8 mouse cellular contexts compared by ENCODE assay signal in genomic region chr4:99714904-99715782, GRCm38 (mm10). TPM values are rescaled to one million over a fixed set of nuclear protein-coding genes. Genes with fewer than 3 reads are reported as not detected.
DNase-seq lines count a peak whose midpoint lies in the region; ATAC-seq and TF ChIP-seq lines count a peak whose summit lies in the region.

TSS of gene Alg6 (plus strand) at chr4:99715664.

- H3K4me1 ChIP-seq in bone marrow, adult 2 months (ENCODE audit: control insufficient read depth, insufficient read depth, low read length), result no peaks in the 10 kb centered on the region; the same call in none of the 2 replicates
- H3K4me1 ChIP-seq in embryonic facial prominence, embryonic 15.5 days, result no peaks in the 10 kb centered on the region
- H3K4me1 ChIP-seq in limb, embryonic 14.5 days (ENCODE audit: control insufficient read depth, insufficient read depth, low read length), result no peaks in the 10 kb centered on the region
- H3K4me1 ChIP-seq in midbrain, postnatal 0 days (ENCODE audit: insufficient read depth, low read length), result no peaks in the 10 kb centered on the region

- peak within 1 kb of the TSS; percentile 82 for H3K9ac ChIP-seq in embryonic facial prominence, embryonic 15.5 days
- H3K9ac ChIP-seq in limb, embryonic 14.5 days (ENCODE audit: low read depth, low read length, severe bottlenecking), result peak within 1 kb of the TSS; percentile 85
- H3K9ac ChIP-seq in midbrain, postnatal 0 days (replicated peaks; ENCODE audit: low read length, poor library complexity, severe bottlenecking), result peak within 1 kb of the TSS; percentile 79

- peak within 1 kb of the TSS; percentile 76 for H3K4me2 ChIP-seq in embryonic facial prominence, embryonic 15.5 days (replicated peaks)
- peak within 1 kb of the TSS; percentile 72 for H3K4me2 ChIP-seq in limb, embryonic 14.5 days (replicated peaks; ENCODE audit: low read depth, low read length, severe bottlenecking)
- peak within 1 kb of the TSS; percentile 91 for H3K4me2 ChIP-seq in midbrain, postnatal 0 days (ENCODE audit: low read depth, low read length, poor library complexity, severe bottlenecking)

- DNase-seq in 416B (ENCODE audit: low read depth), result peak; percentile 94
- DNase-seq in heart, adult 8-10 months (ENCODE audit: low spot score), result peak; percentile 97
- peak; percentile 97 for DNase-seq in kidney, adult 9 months
- peak; percentile 94 for DNase-seq in limb, embryonic 14.5 days (ENCODE audit: low spot score)
- DNase-seq in midbrain, postnatal 0 days (ENCODE audit: low spot score), result peak; percentile 95
- DNase-seq in spleen, postnatal 14 days (ENCODE audit: low spot score in 2 of 2), result peak; percentile 93 to 95

- H3K9me3 ChIP-seq in embryonic facial prominence, embryonic 15.5 days (replicated peaks), result no peaks in the 10 kb centered on the region
- H3K9me3 ChIP-seq in limb, embryonic 14.5 days (ENCODE audit: control insufficient read depth, low read length), result no peaks in the 10 kb centered on the region
- H3K9me3 ChIP-seq in midbrain, postnatal 0 days (ENCODE audit: low read length), result no peaks in the 10 kb centered on the region

- TF ChIP-seq POLR2A in bone marrow, adult 2 months (IDR thresholded peaks at IDR 0.05; ENCODE audit: borderline replicate concordance, control insufficient read depth, low read depth, low read length), result peak; percentile 63; the same call in 1 of the 2 replicates
- TF ChIP-seq POLR2A in limb, embryonic 14.5 days (IDR thresholded peaks at IDR 0.05; ENCODE audit: borderline replicate concordance, extremely low read depth, insufficient read depth, insufficient read length), result peak; percentile 48; the same call in 1 of the 2 replicates

- no peaks in the 10 kb centered on the region for H3K27me3 ChIP-seq in embryonic facial prominence, embryonic 15.5 days
- no peaks in the 10 kb centered on the region for H3K27me3 ChIP-seq in limb, embryonic 14.5 days (ENCODE audit: control insufficient read depth, insufficient read depth, low read length)
- no peaks in the 10 kb centered on the region for H3K27me3 ChIP-seq in midbrain, postnatal 0 days (ENCODE audit: insufficient read depth, low read length)

- H3K36me3 ChIP-seq in embryonic facial prominence, embryonic 15.5 days, result 0 out of 2 replicates have a peak, but pooled peaks cover 5% of the 10 kb centered on the region
- H3K36me3 ChIP-seq in limb, embryonic 14.5 days (ENCODE audit: control insufficient read depth, insufficient read depth, low read length), result peaks cover 9% of the 10 kb centered on the region
- no peaks in the 10 kb centered on the region for H3K36me3 ChIP-seq in midbrain, postnatal 0 days (ENCODE audit: insufficient read depth, low read length)

- WGBS in bone marrow, adult 2 months, result 3% methylated on average over 46 of the region's 46 CpGs
- WGBS in embryonic facial prominence, embryonic 15.5 days, result 3% methylated on average over 46 of the region's 46 CpGs
- 5% methylated on average over 32 of the region's 46 CpGs for WGBS in limb, embryonic 14.5 days
- 3% methylated on average over 39 of the region's 46 CpGs for WGBS in midbrain, postnatal 0 days

- no peak for TF ChIP-seq CTCF in bone marrow, adult 2 months (IDR thresholded peaks at IDR 0.05; ENCODE audit: control insufficient read depth, insufficient read depth, low read length)
- peak; percentile 57 for TF ChIP-seq CTCF in midbrain, postnatal 0 days (IDR thresholded peaks at IDR 0.05)

- peak within 1 kb of the TSS; percentile 47; the same call in 1 of the 2 replicates for H3K27ac ChIP-seq in bone marrow, adult 2 months (ENCODE audit: control insufficient read depth, insufficient read depth, low read depth, low read length, poor library complexity)
- H3K27ac ChIP-seq in embryonic facial prominence, embryonic 15.5 days (replicated peaks), result peak within 1 kb of the TSS; percentile 80
- peak within 1 kb of the TSS; percentile 65 for H3K27ac ChIP-seq in limb, embryonic 14.5 days (replicated peaks; ENCODE audit: low read depth, low read length)
- 0 out of 2 replicates have a peak within 1 kb of the TSS, but pooled peaks have one; percentile 48 for H3K27ac ChIP-seq in midbrain, postnatal 0 days (ENCODE audit: low read depth, low read length)

- H3K4me3 ChIP-seq in bone marrow, adult 2 months (replicated peaks; ENCODE audit: control insufficient read depth, low read depth, low read length), result peak within 1 kb of the TSS; percentile 87
- H3K4me3 ChIP-seq in embryonic facial prominence, embryonic 15.5 days (replicated peaks), result peak within 1 kb of the TSS; percentile 78
- H3K4me3 ChIP-seq in limb, embryonic 14.5 days (replicated peaks; ENCODE audit: low read length), result peak within 1 kb of the TSS; percentile 79
- H3K4me3 ChIP-seq in midbrain, postnatal 0 days (ENCODE audit: low read depth, low read length), result peak within 1 kb of the TSS; percentile 64

- peak; percentile 92 for ATAC-seq in embryonic facial prominence, embryonic 15.5 days (ENCODE audit: insufficient number of reproducible peaks, low FRiP score, low TSS enrichment, low read depth)
- peak; percentile 96 for ATAC-seq in limb, embryonic 14.5 days (ENCODE audit: low FRiP score, low read depth)
- peak; percentile 93 for ATAC-seq in midbrain, postnatal 0 days (ENCODE audit: low FRiP score)

RNA-seq across cellular contexts. Expression of gene Alg6, which starts in this region (rescaled TPM):
- polyA plus RNA-seq in bone marrow, adult 2 months (2011; ENCODE audit: insufficient read depth, insufficient read length, low replicate concordance, missing spikeins), result 4.0 and 6.1 TPM in 2 replicates
- polyA plus RNA-seq in embryonic facial prominence, embryonic 15.5 days (2015; fragmentation: Nextera tagmentation; extraction: Ambion mirVana), result 17.2 and 18.6 TPM in 2 replicates
- total RNA-seq in heart, adult 8-10 months (2022), result 1 to 10 TPM; 5.0 to 8.2 (median 6.5) TPM
- 20.7 and 25.0 TPM in 2 replicates for polyA plus RNA-seq in limb, embryonic 14.5 days (2012; rRNA removed)
- 17.4 and 18.9 TPM in 2 replicates for polyA plus RNA-seq in limb, embryonic 14.5 days (2014; fragmentation: Nextera tagmentation; extraction: Ambion mirVana)
- total RNA-seq in midbrain, postnatal 0 days (2014; rRNA removed), result 18.2 and 29.5 TPM in 2 replicates
- polyA plus RNA-seq in midbrain, postnatal 0 days (2015; fragmentation: Nextera tagmentation; extraction: Ambion mirVana), result 13.9 and 14.2 TPM in 2 replicates

Comparison
In these comparisons a context has a peak if more than half of its experiments do, and no peak if none do; other contexts are left out.
1. Peak in every context shown above with its lines: DNase-seq, ATAC-seq, H3K4me3 ChIP-seq and H3K27ac ChIP-seq.